Mouse (Mus musculus) liver, embryonic 12.5 days (tissue): ENCODE data around the gene Kif26b. TPM values are rescaled to one million over a fixed set of nuclear protein-coding genes. Genes with fewer than 3 reads are reported as not detected.

Experiments used
- ATAC-seq: fragments of 200-750 bp; cut with Nextera tagmentation; 2 replicates; pipeline ENCODE4 v1.8.0; 2017; ENCODE audit warnings: moderate number of reproducible peaks, mild to moderate bottlenecking, moderate library complexity
- H3K27ac ChIP-seq: fragments of 300-500 bp; sonication (generic); 2 replicates; pipeline ENCODE4 v1.5.1; 2016; ENCODE audit warnings: mild to moderate bottlenecking
- H3K27me3 ChIP-seq: fragments of 300-500 bp; sonication (generic); replicated peaks from 2 replicates; pipeline ENCODE4 v1.6.1; 2016; ENCODE audit warnings: mild to moderate bottlenecking, moderate library complexity
- H3K36me3 ChIP-seq: fragments of 300-500 bp; sonication (generic); 2 replicates; pipeline ENCODE4 v1.6.1; 2016; ENCODE audit warnings: mild to moderate bottlenecking, moderate library complexity
- H3K4me1 ChIP-seq: fragments of 300-500 bp; sonication (generic); 2 replicates; pipeline ENCODE4 v1.6.1; 2016
- H3K4me2 ChIP-seq: fragments of 300-500 bp; sonication (generic); 2 replicates; pipeline ENCODE4 v1.6.1; 2016; ENCODE audit warnings: mild to moderate bottlenecking, moderate library complexity
- H3K4me3 ChIP-seq: fragments of 300-500 bp; sonication (generic); 2 replicates; pipeline ENCODE4 v1.5.1; 2016; ENCODE audit warnings: mild to moderate bottlenecking, moderate library complexity
- H3K9ac ChIP-seq: fragments of 300-500 bp; sonication (generic); 2 replicates; pipeline ENCODE4 v1.6.1; 2016; ENCODE audit warnings: mild to moderate bottlenecking, moderate library complexity
- H3K9me3 ChIP-seq: fragments of 300-500 bp; sonication (generic); replicated peaks from 2 replicates; pipeline ENCODE4 v1.6.1; 2016; ENCODE audit warnings: mild to moderate bottlenecking, moderate library complexity
- WGBS: fragments of 180-500 bp; shearing (Covaris S2); methylation state at CpG from one replicate; pipeline ENCODE4 v1.1.7; 2016; ENCODE audit not compliant: insufficient replicate concordance; 5-methylcytosine and 5-hydroxymethylcytosine counted together
- polyA plus RNA-seq: library from polyadenylated mRNA; unstranded; fragments of >200 nt; fragmentation: Nextera tagmentation; extraction: Ambion mirVana; gene quantifications from 2 replicates; pipeline ENCODE4 v1.2.1, GENCODE M21; 2016

The Kif26b gene
- polyA plus RNA-seq, 1 experiment from 2014 or later, result 0.67 TPM

DNA sequence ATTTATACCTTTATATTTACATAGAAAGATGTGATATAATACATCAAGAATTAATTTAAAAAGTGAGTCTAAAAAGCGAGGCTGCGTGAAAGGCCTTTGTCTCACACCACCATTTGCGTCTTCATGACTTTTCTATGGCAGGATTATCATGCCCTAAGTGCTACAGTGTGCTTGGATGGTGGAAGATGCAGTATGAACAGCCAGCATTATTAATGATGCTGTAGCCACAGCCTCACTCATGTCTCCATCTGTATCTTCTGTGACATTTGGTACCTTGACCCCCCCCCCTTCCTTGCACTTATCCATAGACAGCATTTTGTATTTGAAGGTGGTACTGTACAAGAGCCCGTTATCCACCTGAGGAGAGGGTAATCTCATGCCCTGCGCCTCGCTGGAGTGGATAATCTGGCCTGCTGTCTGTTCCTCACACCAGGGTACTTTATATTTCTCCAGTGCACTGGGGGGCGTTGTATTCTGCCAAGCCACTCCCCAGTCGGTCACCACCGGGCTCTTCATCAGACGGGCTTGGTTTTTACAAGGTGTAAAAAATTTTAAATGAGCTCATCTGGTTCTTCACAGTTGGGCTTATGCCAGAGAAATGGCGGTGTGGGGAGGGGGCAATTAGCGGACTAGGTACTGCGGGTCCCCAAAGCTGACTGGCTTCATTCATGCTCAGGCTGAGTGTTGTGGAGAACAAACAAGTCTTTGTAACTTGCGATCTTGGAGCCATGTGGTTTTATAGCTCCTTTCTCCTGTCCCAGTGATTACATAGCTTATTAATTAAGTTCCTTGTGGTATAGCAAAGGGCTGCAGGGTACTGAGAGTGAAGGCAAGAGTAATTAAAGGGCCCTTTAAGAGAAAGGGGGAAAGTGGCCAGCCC is 291.9 kb downstream of the Kif26b start:
- Histone ChIP-seq H3K4me1 (no peaks in the 10 kb centered on the region), H3K27ac (no peak overlapping the region), H3K27me3 (no peaks in the 10 kb centered on the region), H3K36me3 (no peaks in the 10 kb centered on the region), H3K9ac (no peak overlapping the region), H3K4me3 (no peak overlapping the region), H3K9me3 (no peaks in the 10 kb centered on the region), H3K4me2 (no peak overlapping the region)
- no peak for ATAC-seq
- 76% methylated on average over 14 of the region's 14 CpGs for WGBS

DNA sequence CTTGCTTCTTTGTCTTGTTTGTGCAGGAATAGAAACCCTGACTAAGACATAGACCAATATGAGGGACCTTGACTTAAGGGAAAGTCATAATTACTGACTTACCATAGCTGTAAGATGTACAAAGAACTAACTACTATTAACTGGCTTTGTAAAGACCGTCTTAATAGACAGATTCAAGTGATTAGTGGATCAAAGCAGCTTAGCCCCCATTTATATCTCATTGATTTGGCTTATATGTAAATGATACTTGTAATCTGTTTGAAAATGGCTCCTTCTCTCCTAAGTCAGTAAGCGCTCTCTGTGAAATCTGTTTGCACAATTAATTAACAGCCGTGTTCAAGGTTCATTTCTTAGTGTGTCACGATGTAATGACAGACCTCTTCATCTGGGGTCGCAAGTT is 295.9 kb downstream of the Kif26b start:
- ATAC-seq, result no peak
- Histone ChIP-seq H3K27ac (no peak overlapping the region), H3K27me3 (no peaks in the 10 kb centered on the region), H3K9me3 (no peaks in the 10 kb centered on the region), H3K4me3 (no peak overlapping the region), H3K9ac (no peak overlapping the region), H3K4me2 (no peak overlapping the region), H3K36me3 (no peaks in the 10 kb centered on the region), H3K4me1 (no peaks in the 10 kb centered on the region)
- 61% methylated on average over 5 of the region's 5 CpGs for WGBS

DNA sequence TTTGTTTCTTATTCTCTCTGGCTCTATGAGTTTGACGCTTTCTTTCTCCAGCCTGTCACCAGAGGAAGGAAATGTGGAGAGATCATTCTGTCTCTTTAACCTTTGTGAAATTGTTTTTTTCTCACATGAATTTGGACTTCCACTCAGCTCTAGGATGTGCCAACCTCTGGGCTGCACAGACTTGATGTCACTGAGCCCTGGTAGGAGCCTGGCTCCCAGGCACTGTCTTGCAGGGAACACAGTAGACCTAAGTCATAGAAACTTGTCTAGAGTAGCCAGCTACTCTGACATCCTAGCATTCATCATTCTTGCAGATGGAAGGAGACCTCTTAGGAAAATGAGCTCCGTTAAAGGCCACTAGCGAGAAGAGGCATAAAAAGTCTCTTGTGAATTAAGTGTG is 298.3 kb downstream of the Kif26b start:
- no peak for ATAC-seq
- no peaks in the 10 kb centered on the region for H3K36me3 ChIP-seq
- no peaks in the 10 kb centered on the region for H3K9me3 ChIP-seq
- H3K27me3 ChIP-seq, result no peaks in the 10 kb centered on the region
- H3K4me1 ChIP-seq, result no peaks in the 10 kb centered on the region
- H3K4me3 ChIP-seq, result no peak overlapping the region
- no peak overlapping the region for H3K4me2 ChIP-seq
- 72% methylated on average over 3 of the region's 3 CpGs for WGBS
- H3K9ac ChIP-seq, result no peak overlapping the region
- no peak overlapping the region for H3K27ac ChIP-seq

- no peak overlapping the region for H3K9ac ChIP-seq
- WGBS, result 67% methylated on average over 4 of the region's 4 CpGs
These were observed 300.5 kb downstream of the Kif26b start for GRCm38 (mm10) chr1:178829456-178829855.

GRCm38 (mm10) chr1:178832571-178832970 is 303.6 kb downstream of the Kif26b start:
- Histone ChIP-seq H3K4me3 (no peak overlapping the region), H3K9ac (no peak overlapping the region), H3K27me3 (no peaks in the 10 kb centered on the region), H3K4me1 (no peaks in the 10 kb centered on the region), H3K9me3 (no peaks in the 10 kb centered on the region), H3K27ac (no peak overlapping the region), H3K4me2 (no peak overlapping the region), H3K36me3 (no peaks in the 10 kb centered on the region)
- no peak for ATAC-seq
- 64% methylated on average over 6 of the region's 6 CpGs for WGBS

More at GRCm38 (mm10) chr1:178829456-178829855, 300.5 kb downstream of the Kif26b start:
- no peaks in the 10 kb centered on the region for H3K36me3 ChIP-seq
- no peaks in the 10 kb centered on the region for H3K27me3 ChIP-seq
- H3K9me3 ChIP-seq, result no peaks in the 10 kb centered on the region
- no peaks in the 10 kb centered on the region for H3K4me1 ChIP-seq
- no peak for ATAC-seq
- H3K27ac ChIP-seq, result no peak overlapping the region
- H3K4me3 ChIP-seq, result no peak overlapping the region
- no peak overlapping the region for H3K4me2 ChIP-seq

GRCm38 (mm10) chr1:178835805-178836204 is 306.9 kb downstream of the Kif26b start:
- H3K4me3 ChIP-seq, result no peak overlapping the region
- no peak for ATAC-seq
- no peaks in the 10 kb centered on the region for H3K4me1 ChIP-seq
- no peak overlapping the region for H3K4me2 ChIP-seq
- no peaks in the 10 kb centered on the region for H3K9me3 ChIP-seq
- no peak overlapping the region for H3K9ac ChIP-seq
- H3K27ac ChIP-seq, result no peak overlapping the region
- no peaks in the 10 kb centered on the region for H3K36me3 ChIP-seq
- 72% methylated on average over 9 of the region's 9 CpGs for WGBS
- 0 out of 2 replicates have a peak, but pooled peaks cover 5% of the 10 kb centered on the region for H3K27me3 ChIP-seq

GRCm38 (mm10) chr1:178836998-178837397 is 308.1 kb downstream of the Kif26b start:
- Histone ChIP-seq H3K4me3 (no peak overlapping the region), H3K4me1 (no peaks in the 10 kb centered on the region), H3K27ac (no peak overlapping the region), H3K9ac (no peak overlapping the region), H3K9me3 (no peaks in the 10 kb centered on the region), H3K4me2 (no peak overlapping the region), H3K27me3 (0 out of 2 replicates have a peak, but pooled peaks cover 5% of the 10 kb centered on the region), H3K36me3 (no peaks in the 10 kb centered on the region)
- ATAC-seq, result no peak
- 62% methylated on average over 1 of the region's 1 CpGs for whole genome bisulfite sequencing

- 0 out of 2 replicates have a peak, but pooled peaks cover 9% of the 10 kb centered on the region for H3K27me3 ChIP-seq
- H3K4me1 ChIP-seq, result no peaks in the 10 kb centered on the region
- no peak overlapping the region for H3K9ac ChIP-seq
- no peak for ATAC-seq
- H3K36me3 ChIP-seq, result no peaks in the 10 kb centered on the region
- H3K4me2 ChIP-seq, result no peak overlapping the region
- H3K27ac ChIP-seq, result no peak overlapping the region
- WGBS, result 68% methylated on average over 10 of the region's 10 CpGs
- no peaks in the 10 kb centered on the region for H3K9me3 ChIP-seq
- no peak overlapping the region for H3K4me3 ChIP-seq
These were observed 309.9 kb downstream of the Kif26b start for GRCm38 (mm10) chr1:178838696-178839320.

GRCm38 (mm10) chr1:178840311-178840710 is 311.4 kb downstream of the Kif26b start:
- Histone ChIP-seq H3K36me3 (no peaks in the 10 kb centered on the region), H3K4me3 (no peak overlapping the region), H3K4me2 (no peak overlapping the region), H3K9ac (no peak overlapping the region), H3K4me1 (no peaks in the 10 kb centered on the region), H3K27ac (no peak overlapping the region), H3K27me3 (0 out of 2 replicates have a peak, but pooled peaks cover 12% of the 10 kb centered on the region), H3K9me3 (no peaks in the 10 kb centered on the region)
- 36% methylated on average over 7 of the region's 7 CpGs for WGBS
- ATAC-seq, result no peak

DNA sequence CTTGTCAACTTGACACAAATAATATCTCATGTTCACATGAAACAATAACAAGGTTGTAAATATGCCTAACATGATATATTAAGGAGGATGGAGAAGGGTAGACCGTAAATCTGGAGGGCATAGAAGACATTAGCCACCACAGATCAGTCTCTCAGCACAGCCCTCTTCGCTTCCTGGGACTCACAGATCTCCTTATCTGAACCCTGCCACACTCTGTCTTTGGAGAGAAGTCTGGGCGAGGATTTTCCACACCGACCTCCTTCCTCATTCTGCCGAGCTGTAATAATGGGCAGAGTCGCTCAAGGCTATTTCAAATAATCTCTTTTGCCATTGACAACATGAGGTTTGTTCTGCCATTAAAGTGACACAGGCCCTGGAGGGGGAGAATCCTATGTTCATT is 315.9 kb downstream of the Kif26b start:
- H3K9ac ChIP-seq, result no peak overlapping the region
- H3K27me3 ChIP-seq, result 0 out of 2 replicates have a peak, but pooled peaks cover 7% of the 10 kb centered on the region
- no peaks in the 10 kb centered on the region for H3K36me3 ChIP-seq
- no peak overlapping the region for H3K4me3 ChIP-seq
- ATAC-seq, result no peak
- H3K27ac ChIP-seq, result no peak overlapping the region
- no peaks in the 10 kb centered on the region for H3K4me1 ChIP-seq
- WGBS, result 24% methylated on average over 6 of the region's 6 CpGs
- H3K4me2 ChIP-seq, result no peak overlapping the region
- H3K9me3 ChIP-seq, result no peaks in the 10 kb centered on the region

- no peaks in the 10 kb centered on the region for H3K36me3 ChIP-seq
- no peaks in the 10 kb centered on the region for H3K4me1 ChIP-seq
- no peak for ATAC-seq
- no peak overlapping the region for H3K27ac ChIP-seq
- H3K27me3 ChIP-seq, result 0 out of 2 replicates have a peak, but pooled peaks cover 7% of the 10 kb centered on the region
- no peak overlapping the region for H3K9ac ChIP-seq
- no peak overlapping the region for H3K4me2 ChIP-seq
- WGBS, result 70% methylated on average over 5 of the region's 5 CpGs
- H3K4me3 ChIP-seq, result no peak overlapping the region
- no peaks in the 10 kb centered on the region for H3K9me3 ChIP-seq
These were observed 318.6 kb downstream of the Kif26b start for GRCm38 (mm10) chr1:178847569-178847968.

DNA sequence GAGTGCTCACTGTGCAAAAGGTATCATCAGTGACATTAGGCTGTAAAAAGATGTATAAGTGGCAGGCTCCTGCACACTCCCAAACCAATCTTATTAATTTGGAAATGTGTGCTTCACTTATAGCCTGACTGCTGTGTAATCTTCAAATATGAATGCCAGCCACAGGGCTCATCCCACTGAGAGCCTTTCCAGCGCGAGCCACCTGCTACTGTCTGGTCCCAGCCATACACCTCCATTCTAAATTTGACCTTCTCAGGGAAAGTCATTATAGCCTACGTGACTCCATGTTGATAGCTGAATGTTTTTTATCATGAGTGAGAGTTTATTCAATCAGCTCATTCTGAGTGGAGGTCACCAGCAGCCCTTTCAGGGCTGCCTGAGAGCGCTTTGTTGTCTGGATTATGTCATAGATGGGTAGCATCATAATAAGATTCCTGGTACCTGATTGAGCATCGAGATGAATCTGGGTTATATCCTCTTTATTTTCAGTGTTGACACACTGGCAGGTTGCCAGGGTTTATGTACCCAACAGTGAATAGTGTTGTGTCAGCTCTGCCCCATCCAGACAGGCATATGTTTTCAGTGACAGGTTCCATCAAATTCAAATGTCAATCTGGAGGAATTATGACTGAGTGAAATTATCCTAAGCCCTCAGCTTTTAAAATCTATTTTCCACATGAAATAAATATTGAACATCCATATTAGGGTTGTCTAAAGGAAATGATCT is 319.6 kb downstream of the Kif26b start:
- no peak for ATAC-seq
- H3K4me2 ChIP-seq, result no peak overlapping the region
- H3K9me3 ChIP-seq, result no peaks in the 10 kb centered on the region
- no peaks in the 10 kb centered on the region for H3K36me3 ChIP-seq
- H3K4me1 ChIP-seq, result no peaks in the 10 kb centered on the region
- H3K27me3 ChIP-seq, result 0 out of 2 replicates have a peak, but pooled peaks cover 6% of the 10 kb centered on the region
- 68% methylated on average over 5 of the region's 5 CpGs for WGBS
- no peak overlapping the region for H3K9ac ChIP-seq
- no peak overlapping the region for H3K27ac ChIP-seq
- H3K4me3 ChIP-seq, result no peak overlapping the region
